Mouse (Mus musculus) testis, adult 2 months (tissue): ENCODE measurements at regions not wholly inside any gene's neighbourhood (a gene's known extent, or its start where the extent isn't known, plus 50 kb on each side); places are given as distances from the start of the nearest gene placed in this dataset.

Experiments used
- CTCF ChIP-seq: fragments of 200-500 bp; IDR thresholded peaks from 2 replicates; pipeline ENCODE4 v1.5.1; 2012; ENCODE audit warnings: low read depth, mild to moderate bottlenecking, inconsistent platforms, low read length, moderate library complexity; ENCODE audit not compliant: control insufficient read depth, insufficient read depth, insufficient replicate concordance
- POLR2A ChIP-seq: fragments of 200-500 bp; IDR thresholded peaks from 2 replicates; pipeline ENCODE4 v1.6.1; 2012; ENCODE audit warnings: low read depth, mild to moderate bottlenecking, inconsistent platforms, low read length, moderate library complexity; ENCODE audit not compliant: control insufficient read depth

DNA sequence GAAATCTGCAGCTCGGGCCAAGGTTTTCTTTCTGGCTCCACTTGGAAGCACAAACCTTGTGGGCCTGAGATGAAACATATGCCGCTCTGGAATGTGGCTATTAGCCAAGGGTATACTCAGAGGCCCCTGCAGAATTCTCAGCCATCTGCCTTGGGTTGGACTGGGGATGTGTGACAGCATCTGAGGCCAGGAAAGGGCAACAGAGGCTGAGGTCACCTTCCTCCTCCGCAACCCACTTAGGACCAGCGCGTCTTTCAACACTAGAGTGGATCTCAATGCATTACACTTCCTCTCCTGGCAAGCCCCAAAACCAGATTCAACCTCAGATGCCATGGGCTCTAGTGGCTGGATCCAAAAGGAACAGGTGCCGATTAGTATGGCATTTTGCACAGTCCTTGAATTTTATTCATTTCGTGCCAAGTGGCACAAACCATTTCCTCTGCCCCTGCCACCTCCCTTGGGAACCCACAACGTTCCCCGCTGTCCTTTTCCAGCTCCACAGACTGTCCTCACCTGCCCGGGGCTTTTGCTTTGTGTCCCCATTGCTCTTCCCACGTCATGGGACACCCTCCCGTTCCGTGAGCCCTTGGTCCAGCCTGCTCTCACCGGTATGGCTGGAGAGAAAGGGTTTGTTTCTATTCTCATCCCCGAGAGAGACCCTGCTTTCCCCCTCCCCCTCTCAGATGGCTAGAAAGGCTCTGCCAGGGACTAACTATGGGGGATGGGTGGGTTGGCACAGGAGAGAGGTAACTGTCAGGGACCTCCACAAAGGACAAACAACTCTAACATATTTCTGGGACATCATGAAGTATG, 68.4 kb downstream of the Rpusd4 start:
- no peak for TF ChIP-seq POLR2A
- TF ChIP-seq CTCF, result no peak
